Mouse (Mus musculus): ENCODE data around the gene Fam120b.
A peak's percentile ranks its signal among the peaks of the same experiment; 100 is the strongest.

Fam120b gene

DNA sequence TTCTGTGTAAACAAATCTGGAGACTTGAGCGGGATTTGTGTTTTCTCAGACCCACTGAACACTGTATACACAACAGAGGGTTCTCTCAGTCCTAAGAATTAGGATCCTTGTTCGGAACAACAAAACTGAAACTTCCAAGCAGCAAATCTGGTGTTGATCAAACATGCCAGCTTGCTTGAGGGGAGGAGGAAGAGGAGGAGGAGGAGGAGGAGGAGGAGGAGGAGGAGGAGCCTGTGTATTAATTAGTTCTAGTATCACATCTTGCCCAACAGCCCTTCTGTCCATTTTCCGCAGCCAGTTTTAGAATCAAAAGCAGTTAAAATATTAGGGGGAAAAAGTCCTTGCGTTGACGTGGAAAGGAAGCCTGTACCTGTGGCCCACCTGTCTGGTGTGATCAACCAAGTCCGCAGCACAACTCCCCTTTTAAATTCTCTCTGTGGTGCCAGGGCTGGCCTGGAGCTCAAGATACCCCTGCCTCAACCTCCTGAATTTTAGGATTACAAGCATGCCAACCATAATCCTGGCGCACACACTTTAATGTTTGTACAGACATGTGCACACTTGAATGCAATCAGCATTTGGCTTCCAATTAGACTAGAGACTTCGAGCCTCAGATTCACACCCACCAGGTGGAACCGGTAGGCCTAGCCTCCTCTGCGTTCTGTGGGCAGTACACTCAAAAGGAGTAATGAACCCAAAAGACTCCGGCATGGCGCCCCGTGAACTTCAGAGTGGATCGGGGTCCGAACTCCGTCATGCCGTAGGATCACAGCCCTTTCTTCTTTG is 16.1 kb upstream of the Fam120b start:
- DNase-seq (ENCODE audit: low read depth, low spot score), result no peak

DNA sequence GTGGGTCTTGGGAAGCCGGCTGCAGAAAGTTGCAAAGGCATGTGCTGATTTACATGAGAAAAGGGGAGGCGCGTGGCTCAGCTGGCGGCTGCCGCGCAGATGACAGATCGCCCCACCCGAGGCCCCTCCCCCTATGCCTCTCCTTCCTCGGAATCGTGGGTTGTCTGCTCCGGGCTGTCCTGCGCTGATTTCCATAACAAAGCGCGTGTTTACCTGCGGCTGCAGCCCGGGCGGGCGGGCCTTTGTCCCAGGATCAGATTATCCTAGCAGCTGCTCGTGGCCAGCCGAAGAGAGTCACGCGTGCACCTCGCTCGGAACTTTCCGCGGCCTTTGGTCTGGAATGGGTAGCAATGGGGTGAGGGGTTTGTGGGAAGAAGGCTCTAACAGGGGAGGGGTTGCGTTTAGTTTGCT is 15.4 kb upstream of the Fam120b start:
- DNase-seq (ENCODE audit: low read depth, low spot score), result no peak

DNA sequence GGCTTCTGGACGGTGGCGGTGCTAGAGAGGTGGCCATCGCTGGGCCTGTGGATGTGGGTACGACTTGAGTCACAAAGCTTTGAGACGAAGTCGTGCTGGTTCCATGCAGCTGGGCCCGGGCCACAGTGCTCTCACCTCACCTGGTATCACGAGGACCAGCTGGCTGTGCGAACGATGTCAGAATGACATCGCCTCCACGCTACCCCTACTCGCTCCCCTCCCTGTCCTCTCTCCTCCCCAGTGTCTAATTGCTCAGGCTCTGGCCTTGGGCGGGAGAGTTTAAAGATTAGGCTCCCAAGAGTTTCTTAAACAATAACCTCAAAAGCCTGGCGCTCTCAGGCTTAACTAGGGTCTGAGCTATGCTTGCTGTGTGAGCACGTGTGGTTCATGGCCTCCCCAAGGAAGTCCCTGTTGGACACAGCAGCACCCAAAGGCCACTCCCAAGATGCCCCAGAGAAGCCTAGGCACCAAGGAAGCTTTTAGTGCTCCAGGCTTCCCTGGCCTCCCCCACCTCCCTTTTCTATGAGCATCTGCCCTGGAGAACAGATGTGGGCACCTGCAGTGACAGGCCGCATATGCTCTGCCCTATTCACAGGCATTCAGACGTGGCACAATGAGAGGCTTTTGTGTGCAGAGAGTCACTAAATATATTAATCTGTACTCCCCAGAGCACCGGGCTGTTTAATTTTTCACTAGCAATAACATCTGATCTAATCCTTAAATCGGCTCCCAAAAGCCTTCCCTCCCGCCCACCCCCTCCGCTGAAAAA is 14.7 kb upstream of the Fam120b start:
- DNase-seq (ENCODE audit: low read depth, low spot score), result no peak

DNA sequence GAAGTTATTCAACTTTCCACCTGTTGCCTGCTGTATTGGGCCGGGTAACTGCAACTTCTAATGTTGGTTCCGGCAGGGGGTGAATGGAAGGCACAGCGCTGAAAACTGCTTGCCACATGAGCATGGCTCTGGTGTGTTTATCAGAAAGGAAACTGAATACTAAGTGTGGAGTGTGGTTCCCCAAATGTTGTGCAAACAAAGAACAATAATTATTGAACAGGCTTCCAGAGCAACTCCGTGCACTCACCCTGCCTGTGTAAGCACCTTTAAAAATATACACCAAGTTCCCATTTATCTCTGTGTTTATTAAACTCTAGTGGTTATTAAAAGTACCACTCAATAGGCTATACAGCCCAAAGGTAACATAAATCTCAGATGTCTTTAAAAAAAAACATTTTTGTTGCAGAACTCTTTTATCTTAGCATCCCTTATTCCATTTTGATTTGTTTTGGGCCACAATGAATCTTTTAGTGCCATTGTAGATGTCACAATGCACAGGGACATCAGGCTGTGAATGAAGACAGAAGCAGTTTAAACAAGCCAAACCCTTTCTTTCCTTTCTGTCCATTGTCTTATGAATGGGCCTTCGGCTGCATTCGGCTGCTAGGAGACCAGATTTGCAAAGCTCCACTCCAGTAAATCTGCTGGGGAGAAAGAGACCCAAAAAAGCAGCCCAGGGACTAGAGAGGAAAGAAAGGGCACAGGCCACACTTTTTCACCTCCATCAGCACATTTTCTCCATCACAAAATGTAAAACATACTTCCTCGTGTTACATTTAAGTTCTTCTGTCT is 13.9 kb upstream of the Fam120b start:
- no peak for DNase-seq (ENCODE audit: low read depth, low spot score)

DNA sequence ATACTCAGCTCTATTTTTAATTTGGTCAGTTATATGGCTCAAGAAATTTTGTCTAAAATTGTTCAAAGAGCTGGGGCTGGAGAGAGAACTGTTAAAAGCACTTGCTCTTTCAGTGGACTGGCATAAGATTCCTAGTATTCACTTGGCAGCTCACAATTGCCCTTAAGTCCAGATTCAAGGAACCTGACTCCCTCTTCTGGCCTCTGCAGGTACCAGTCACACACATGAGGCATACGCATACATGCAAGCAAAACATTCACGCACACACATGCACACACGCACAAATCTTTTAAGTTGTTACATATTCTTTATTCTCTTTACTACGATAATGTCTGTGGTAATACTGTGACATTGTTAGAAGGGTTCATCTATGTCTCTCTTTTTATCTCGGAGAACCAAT is 12.6 kb upstream of the Fam120b start:
- DNase-seq (ENCODE audit: low read depth, low spot score), result no peak

DNA sequence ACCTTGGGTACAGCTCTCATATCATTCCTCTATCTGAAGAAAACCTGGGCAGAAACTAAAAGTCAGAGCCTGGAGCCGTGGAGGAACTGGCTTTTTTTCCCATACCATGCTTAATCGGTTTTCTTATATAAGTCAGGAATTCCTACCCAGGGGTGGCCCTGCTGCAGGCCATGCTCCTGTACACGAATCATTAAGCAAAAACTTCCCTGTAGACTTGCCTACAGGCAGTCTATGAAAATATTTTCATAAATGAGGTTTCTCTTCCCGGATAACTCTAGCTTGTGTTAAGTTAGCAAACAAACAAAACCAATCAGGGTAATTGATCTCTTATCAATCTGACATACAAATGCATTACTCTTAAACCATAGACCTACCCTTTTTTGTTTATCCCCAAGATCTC is 7.1 kb upstream of the Fam120b start:
- DNase-seq (ENCODE audit: low read depth, low spot score), result no peak

DNA sequence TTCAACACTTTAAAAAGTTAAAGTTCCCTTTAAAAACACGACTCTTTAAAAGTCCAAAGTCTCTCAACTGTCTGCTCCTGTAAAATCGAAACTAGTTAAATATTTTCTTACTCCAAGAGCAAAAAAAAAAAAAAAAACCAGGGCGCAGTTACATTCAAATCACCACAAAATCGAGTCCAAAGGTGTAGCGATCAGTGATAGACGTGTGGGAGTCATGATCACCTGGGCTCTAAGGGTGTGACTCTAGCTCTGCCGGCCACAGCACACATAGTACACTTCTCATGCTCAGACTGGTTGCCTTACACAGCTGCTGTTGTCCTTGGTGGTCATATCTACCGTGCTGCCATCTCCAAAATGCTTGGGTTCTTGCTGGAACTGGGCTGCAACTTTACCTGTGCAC is 6.6 kb upstream of the Fam120b start:
- no peak for DNase-seq (ENCODE audit: low read depth, low spot score)

DNA sequence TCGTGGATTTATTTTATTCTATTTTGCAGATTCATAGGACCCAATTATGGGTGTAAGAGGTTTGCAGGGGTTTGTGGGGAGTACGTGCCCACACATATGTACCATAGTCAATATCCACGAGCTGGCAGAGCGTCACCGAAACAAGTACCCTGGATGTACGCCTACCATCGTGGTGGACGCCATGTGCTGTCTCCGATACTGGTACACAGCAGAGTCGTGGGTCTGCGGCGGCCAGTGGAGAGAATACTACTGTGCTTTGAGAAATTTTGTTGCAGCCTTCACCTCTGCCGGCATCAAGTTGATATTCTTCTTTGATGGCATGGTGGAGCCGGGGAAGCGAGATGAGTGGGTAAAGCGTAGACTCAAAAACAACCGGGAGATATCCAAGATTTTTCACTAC is 5.7 kb downstream of the Fam120b start:
- DNase-seq (ENCODE audit: low read depth, low spot score), result no peak

DNA sequence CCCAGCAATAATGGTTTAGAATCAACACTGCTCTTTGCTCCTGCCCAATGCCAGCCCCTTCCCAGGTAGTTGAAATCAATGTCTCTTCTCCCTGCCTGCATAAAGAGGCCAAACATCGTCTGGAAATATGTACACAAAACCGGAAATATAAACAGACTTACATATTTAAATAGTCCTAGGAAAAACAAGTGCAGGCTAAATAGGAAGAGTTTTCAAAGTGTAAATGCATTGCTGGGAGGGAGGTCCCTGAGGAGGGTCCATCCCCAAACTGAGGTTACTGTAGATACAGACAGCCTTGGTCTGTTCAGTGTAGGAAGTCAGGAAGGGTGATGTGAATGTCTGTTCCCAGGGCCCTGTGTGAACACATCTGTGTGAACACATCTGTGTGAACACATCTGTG is 10.6 kb downstream of the Fam120b start:
- no peak for DNase-seq (ENCODE audit: low read depth, low spot score)

DNA sequence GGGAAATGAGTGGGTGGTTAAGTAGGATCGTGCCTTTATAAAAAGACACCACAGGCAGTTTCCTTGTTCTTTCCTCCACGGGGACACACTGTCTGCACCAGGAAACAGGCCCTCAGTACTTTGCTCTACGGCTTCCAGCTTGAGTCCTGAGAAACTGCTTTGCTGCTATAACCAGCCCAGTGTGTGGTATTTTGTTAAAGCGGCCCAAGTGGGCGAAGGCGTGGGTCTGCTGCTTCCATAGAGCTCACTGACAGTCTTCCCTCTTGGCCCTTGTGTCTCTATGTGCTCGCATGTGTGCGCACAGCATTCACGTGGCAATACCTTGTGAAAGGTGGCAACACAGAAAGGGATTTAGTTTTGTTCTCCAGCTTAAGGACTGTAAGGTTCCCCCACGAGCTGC is 13.3 kb downstream of the Fam120b start:
- DNase-seq (ENCODE audit: low read depth, low spot score), result no peak

DNA sequence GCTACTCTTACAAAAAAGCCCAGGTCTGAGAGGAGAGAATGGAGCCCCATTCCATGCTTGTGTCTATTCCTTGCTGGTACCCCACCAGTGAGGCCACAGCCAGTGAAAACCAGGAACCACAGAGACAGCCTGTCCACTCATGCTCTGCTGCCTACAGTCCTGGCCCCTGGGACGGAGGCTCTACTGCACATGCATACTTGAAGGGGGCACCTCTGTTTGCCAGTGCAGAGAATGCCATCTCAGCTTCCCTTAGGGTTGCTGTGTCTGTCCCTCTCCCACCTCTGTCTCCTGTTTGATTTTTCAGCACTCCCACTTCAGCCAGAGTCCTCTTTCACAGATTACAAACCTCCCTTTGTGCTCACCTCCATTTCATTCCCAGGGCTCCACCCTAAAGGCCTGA is 14.9 kb downstream of the Fam120b start:
- DNase-seq (ENCODE audit: low read depth, low spot score), result no peak

DNA sequence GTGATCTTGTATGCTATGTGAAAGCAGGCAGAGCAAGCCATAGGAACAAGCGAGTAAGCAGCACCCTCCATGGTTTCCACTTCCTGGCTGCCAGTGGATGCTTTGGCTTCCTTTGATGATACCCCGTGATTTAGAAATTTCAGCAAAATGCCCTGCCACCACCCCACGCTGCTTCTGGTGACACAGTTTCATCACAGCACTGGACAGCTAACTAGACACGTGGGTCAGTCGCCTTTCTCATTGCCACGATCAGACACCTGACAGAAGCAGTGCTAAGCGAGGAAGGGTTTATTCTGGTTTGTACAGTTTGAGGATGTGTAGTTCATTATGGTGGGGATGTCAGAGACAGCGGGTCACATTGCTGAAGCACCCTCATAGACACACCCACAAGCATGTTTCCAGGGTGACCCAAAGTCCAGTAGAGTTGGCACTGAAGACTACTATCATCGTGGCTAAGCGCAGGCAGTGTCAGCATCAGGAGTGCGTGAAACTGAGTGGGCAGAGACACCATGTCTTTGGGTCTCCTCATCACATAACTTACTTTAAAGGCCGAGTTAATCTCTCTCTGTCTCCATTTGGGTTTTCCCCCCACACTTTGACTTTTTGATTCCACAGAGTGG is 20.7 kb downstream of the Fam120b start:
- DNase-seq (ENCODE audit: low read depth, low spot score), result no peak

DNA sequence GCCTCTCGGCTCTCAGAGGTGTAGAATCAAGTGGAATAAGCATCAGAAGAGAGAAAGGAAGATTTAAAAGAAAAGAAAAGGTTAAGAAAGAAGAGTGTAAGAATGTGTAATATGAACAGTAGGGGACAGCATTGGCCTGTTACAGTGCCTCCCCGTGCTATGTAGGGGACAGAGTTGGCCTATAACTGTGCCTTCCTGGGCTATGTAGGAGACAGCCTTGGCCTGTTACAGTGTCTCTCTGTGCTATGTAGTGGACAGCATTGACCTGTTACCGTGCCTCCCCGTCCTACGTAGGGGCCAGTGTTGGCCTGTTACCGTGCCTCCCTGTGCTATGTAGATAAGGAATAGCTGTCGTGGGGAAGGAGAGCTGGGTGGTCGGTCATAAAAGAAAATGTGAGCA is 23.5 kb downstream of the Fam120b start:
- DNase-seq (ENCODE audit: low read depth, low spot score), result no peak

DNA sequence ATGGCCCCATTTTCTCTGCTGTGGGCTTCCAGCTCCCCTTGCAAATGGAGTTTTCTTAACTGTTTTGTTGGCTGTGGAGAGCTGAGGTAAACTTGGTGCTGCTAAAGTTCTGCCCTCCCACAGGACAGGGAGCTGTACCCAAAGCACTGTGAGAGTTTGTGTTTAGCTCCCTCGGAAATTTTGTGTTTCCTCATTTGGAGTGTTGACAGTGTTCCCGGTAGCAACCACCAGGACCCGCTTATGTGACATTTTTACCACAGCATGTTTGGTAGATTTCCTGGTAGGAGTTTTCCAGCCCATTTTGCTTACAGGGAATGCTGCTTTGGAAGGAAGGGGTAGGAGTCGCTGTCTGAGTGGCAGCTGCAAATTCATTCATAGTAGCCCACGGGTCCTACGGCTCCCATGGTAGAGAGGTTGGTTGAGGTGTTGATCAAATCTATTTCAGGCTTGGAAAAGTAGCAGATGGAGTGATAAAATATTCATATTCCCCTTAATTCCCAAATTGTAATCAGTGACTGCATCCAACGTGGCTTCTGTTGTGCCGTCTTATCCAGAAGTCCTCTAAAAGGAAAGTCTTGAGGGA is 24.1 kb downstream of the Fam120b start:
- no peak for DNase-seq (ENCODE audit: low read depth, low spot score)

DNA sequence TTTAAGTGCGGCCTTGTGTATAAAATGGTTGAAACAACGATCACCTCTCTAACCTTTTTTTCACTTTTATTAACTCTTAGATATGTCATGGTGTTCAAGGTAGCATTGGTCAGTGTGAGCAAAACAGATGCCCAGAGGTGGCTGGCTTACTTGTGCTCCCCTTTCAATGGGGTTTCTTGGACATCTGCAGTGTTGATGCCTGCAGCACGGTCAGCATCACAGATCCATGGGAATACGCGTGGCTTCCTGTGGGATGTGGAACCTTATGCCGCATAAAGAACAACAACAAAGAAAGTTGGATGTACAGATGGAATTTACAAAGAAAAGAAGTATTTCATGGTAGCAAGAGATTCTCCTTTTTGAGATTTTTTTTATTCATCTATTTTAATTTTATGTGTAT is 25.4 kb downstream of the Fam120b start:
- no peak for DNase-seq (ENCODE audit: low read depth, low spot score)

DNA sequence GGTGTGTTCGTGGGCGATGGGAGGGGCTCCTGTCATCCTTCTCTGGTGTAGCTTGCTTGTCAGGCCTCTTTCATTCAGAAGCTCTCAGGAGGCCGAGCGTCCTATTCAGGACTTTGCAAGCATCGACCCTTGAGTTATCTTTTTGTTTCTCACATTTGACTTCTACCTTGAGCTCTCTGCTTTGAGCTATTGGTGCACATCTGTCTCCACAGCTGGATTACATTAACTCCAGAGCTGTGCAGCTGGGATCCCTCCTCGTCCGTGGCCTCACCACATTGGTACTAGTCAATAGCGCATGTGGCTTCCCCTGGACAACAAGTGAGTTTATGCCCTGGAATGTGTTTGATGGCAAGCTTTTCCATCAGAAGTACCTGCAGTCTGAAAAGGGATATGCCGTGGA is 26.7 kb downstream of the Fam120b start:
- DNase-seq (ENCODE audit: low read depth, low spot score), result peak; percentile 6

DNA sequence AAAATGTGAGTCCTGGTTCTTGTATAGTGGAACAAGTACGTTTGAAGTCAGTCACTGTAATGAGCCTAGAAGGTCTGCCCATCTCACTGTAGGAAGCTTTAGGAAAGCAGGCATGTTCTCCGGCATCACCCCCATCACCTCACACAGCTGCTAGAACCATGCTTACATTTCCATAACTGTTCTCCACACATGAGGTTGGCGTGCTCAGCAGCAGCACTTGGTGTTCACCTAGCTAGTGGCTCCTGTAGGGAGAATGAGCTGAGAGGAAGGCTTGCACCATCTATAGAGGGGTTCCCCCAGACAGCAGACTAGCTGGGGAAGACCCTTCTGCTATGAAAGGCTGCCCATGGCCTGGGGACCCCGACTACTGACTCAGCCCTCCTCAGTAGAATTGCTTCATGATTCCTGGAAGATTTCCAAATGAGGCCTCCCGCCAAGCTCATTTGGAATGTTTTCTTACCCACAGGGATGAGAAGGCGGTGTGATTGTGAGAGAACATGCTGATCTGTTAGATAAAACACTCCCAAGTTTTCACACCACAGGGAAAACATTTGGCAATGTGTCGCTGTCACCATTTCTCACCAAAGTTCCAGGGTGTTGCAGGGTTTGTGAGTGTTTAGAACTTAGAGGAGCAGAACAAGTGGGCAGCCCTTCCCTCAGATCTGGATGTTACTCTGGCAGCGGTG is 27.2 kb downstream of the Fam120b start:
- no peak for DNase-seq (ENCODE audit: low read depth, low spot score)

DNA sequence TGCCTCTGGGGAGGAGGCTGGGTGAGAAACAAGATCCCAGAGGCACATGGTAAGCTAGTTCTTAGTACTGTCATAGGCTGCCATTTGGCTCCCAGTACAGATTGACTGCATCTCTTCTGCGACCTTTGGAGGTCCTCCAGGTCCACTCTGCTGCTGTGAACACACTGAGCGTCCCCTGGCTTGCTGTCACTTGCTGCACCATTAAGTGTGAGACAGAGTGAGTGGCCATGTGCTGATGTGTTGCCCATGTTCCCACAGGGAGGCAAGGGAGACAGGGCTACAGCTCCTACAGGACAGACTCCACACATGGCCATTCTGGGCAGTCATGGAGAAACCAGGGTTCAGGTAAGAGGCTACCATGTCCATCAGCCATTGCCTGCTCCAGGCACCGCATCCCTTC is 29.9 kb downstream of the Fam120b start:
- DNase-seq (ENCODE audit: low read depth, low spot score), result no peak

DNA sequence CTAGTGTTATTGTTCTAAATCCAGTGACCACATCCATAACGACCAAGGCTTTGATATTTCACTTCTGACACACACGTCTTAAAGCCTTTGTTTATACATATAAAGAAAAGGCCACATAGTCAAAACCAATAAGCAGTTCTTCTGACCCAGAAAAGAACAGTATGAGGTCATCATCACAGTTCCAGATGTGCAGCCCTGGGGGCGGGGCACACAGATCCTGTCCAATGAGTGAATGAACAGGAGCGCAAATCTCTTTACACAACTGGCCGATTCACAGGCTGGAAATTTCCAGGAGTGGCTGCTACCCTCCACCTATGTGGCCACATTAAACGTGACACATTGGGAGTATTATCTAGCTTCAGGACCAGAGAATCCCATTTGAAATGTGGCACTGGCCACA is 33.4 kb downstream of the Fam120b start:
- DNase-seq (ENCODE audit: low read depth, low spot score), result no peak

DNA sequence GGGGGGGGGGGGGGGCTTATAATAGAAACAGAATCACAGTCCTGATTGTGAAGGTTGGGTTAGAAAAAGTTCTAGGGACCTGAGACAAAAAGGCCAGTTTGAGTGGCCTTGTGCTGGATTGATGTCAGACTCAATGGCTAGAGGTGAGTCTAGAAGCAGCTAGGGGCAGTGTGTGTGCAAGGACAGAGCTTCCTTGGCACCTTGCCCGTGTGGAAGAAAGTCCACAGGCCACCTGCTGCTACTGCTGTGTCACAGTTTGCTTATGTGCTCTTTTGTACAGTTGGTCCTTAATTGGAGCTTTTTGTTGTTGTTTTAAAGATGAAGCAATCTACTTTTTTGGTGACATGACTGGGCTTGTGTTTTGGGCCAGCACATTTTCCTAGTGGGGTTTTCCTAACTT is 33.9 kb downstream of the Fam120b start:
- no peak for DNase-seq (ENCODE audit: low read depth, low spot score)

DNA sequence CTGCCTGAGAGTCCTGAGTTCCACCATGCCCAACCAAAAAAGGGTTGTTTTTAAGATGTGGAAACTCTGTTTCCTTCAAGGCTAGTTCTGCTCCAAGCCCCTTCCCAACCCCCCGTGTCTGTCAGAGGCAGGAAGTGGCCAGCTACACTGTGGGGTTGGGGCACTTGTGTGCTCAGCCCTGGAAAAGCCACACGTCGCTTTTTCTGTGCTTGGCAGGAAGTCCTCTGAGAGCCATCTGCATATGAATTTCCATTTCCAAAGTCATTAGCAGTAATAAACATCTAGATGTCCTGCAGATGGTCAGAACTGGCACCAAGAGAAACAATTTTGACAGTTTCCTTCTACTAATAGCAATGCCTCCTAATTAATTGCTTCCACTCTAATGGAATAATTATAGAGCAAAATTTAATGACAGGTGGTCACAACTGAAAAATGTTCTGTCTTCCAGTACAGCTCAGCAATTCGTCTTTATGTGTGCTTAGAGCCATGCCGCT is 35.1 kb downstream of the Fam120b start:
- no peak for DNase-seq (ENCODE audit: low read depth, low spot score)

All from forelimb bud, embryonic 11.5 days (tissue).